Mouse (Mus musculus) layer of hippocampus, postnatal 25 days (tissue): ENCODE data around the gene Cacna1s. TPM values are rescaled to one million over a fixed set of nuclear protein-coding genes. Genes with fewer than 3 reads are reported as not detected.

Experiments
- DNase-seq, 2 experiments: peaks; one replicate each; pipeline ENCODE4 v3.0.0; 2022; ENCODE audit warnings: mixed read lengths in 2 of 2, low spot score in 1 of 2; ENCODE audit errors: extremely low spot score in 1 of 2
- total RNA-seq, 2 experiments: library from RNA; stranded (reverse); gene quantifications; 2 replicates each; pipeline ENCODE4 v1.2.3; 2021

Cacna1s gene
- total RNA-seq, 2 experiments from 2014 or later = 0.44 to 0.45 TPM

DNA sequence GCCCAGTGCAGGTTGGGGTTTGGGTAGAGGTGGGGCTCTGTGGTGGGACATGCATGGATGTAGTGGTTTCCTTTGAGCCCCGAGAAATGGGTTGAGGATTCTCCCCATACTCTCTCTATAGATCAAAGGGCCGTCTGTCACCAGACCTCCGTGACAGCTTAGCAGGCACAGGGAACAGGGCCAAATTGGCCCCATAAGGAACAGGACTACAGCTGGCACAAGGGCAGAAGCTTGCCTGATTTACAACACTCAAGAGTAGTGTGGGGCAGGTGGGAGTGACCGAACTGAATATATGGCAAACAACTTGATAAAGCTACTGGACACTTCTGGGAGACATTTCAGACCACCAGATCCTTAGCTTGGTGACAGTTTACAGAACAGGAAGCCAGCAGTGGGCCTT, 52.2 kb downstream of the Cacna1s start:
- no peak for DNase-seq

- no peak for DNase-seq
Observed at GRCm38 (mm10) chr1:136109464-136109863, 56.9 kb downstream of the Cacna1s start.

DNA sequence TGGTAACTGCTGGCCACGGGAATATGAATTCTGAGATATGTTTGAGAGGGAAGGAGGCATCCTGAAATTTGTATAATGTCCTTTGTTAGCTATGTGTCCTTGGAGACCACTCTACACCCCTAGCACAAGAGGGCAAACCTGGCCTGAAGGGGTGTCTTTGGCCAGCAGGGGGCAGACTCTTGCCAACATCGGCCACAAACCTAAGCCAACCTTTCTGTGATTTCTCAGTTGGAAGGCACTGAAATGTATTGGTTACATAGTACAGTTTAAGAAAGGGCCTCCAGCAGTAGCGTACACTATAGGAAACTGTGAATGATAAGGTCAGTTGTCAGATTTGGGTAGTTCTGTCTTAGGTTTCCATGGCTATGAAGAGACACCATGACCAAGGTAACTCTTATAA, 63.6 kb downstream of the Cacna1s start:
- DNase-seq = peak in 1 of 2 experiments; percentile 74

GRCm38 (mm10) chr1:136117069-136117468, 64.5 kb downstream of the Cacna1s start:
- no peak for DNase-seq

DNA sequence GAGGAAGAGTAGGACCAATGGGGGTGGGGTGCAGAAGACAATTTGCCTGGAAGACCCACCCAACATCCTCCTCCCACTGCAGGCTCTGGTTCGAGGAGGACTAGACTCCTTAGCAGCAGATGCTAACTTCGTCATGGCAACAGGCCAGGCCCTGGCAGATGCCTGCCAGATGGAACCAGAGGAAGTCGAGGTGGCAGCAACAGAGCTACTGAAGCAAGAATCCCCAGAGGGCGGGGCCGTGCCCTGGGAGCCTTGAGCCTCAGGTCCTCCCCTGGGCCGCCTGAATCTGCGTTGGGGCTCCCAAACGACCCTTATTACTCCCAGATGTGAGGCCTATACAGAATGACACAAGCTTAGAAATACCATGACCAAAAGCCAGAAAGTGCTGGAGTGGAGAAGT, 66.3 kb downstream of the Cacna1s start:
- peak in 1 of 2 experiments; percentile 63 for DNase-seq

GRCm38 (mm10) chr1:136119571-136120262, 67.2 kb downstream of the Cacna1s start:
- DNase-seq = no peak

GRCm38 (mm10) chr1:136120263-136120603, 67.7 kb downstream of the Cacna1s start:
- DNase-seq = no peak

GRCm38 (mm10) chr1:136120785-136121184, 68.2 kb downstream of the Cacna1s start:
- no peak for DNase-seq

DNA sequence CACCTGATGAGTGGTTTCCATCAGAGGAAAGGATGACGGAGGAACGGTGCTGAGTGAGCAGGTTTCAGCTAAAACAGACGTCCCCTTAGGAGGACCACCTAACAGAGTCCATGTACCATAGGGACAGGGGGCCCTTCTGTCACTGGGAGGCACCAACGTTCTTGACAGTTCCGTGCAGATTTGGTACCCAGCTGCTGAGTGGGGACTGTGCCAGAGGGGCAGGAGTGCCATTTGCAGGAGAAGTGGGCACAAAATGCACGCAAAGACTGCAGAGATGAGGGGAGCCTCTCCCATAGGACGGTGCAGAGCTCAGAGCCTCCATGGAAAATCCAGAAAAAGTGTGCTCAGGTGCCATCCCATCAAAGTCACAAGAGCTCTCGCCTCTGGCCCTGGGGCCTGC, 69.5 kb downstream of the Cacna1s start:
- DNase-seq = no peak

DNA sequence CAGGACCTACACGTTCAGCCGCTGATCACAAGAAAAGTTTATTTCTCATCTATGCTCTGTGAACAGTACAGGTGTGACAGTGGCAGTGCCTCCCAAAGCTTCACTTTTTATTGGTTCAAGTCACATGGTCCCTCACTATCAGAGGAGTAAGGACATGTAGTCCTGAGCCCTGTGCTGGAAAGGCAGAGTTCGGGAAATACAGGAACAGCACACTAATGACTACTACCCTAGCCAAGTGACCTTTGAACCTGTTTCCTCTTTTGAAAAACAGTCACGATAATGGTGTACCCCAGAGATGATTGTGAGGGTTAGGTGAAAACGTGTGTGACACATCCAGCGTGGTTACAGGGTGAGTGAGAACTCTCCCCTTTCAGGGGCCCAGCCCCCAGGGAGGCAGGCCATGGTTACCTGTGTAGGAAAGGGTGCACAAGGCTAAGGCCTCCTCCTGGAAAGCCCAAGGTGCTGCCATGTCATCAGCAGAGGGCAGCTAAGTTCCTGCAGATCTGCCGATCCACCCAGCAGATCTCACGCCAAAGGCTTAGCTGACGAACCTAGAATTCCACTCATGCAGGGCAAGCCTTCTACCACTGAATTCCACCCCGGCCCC, 73.7 kb downstream of the Cacna1s start:
- no peak for DNase-seq

DNA sequence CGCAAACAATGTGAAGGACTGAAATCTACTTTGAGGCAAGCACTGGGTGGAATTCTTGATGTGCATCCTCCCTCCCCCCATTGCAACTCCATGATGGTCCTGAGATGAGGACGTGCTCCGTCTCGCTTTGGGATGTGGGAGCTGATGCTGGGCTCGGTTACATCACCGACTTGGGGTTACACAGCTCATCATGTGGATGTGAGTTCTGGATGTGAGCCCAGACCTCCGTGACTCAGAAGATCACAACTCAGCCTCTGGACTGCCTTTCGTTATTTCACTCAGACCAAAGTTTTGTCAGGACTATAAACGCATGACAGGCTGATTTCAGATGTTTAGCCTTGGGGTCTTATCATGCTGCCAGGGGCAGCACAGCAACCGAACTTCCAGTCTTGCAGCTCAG, 74.3 kb downstream of the Cacna1s start:
- DNase-seq = no peak

DNA sequence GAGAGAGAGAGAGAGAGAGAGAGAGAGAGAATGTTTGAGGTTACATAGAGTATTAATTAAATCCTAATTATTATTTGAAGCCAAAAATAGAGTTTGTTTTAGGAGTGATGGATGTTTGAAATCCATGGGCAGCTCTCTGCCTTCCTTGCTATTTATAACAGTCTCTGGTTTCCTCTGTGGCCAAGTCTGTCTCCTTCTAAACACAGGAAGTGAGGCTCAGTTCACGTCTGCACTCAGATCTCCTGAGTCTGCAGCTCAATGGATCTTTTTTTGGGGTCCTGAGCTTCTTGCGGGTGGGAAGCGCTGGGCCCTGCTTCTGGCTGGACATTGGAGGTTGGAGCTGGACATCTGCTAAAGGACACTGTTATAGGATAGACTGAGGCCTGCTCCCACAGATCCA, 75.3 kb downstream of the Cacna1s start:
- DNase-seq = no peak

DNA sequence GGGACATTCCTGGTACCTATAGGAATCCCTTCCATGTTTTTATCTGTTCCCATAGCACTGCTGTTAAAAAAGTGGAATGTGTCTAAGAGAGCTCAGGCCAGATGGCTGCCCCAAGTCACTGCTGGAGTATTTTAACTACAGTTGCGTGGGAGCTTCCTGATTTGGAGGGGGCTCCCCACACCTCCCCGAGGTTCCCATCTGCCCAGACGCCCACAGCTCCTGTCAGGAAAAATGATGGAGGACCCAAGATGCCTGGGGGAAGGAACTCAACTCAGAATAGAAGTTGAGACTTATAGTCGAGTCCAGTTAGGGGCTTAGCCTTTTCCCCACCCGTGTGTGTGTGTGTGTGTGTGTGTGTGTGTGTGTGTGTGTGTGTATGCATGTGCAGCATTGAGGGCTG, 75.9 kb downstream of the Cacna1s start:
- DNase-seq = peak in 1 of 2 experiments; percentile 55

DNA sequence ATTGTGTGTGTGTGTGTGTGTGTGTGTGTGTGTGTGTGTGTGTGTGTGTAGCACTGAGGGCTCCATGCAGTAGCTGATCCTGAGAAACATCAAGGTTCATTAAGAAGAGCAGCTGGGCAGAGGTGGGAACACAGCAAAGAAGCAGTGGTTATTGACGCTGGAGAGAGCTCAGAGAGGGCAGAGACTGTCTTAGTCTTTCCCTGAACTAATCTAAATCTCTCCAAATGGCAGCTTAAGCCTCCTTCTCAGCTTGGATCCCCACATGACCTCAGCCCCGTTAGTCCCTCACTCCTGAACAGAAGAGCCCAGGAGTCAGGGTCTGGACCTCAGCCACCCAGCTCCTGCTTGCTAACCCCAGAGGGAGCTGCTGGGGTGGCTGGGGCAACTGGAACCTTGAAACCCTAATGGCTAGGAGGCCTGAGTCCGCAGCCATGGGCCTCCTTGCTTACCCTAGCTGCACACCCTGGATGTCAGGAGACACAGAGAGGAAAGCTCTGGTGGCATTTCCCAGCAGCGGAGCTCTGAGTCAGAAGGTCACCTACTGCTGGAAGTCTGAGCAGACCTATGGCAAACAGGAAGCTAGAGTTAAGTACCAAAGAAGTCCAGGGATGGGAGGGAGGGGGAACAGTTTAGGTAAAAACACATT, 76.5 kb downstream of the Cacna1s start:
- DNase-seq = no peak

DNA sequence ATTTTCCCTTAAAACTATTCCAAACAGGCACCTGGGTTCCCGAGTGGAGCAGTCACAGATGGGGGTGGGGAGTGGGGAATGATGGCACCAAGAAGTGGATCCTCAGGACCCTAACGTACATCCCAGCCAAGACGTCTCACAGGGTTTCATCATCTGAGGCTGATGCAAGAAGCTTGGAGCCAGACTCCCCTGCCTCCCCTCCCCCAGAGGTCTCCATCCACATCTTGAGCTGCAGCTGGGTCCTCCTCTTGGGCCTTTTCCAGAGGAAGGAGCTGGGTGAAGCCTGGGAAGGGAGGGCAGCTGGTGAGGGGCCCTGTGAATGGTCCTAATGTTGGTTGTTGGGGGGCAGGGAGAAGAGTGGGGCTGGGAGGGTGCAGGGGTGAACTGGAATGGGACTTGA, 77.6 kb downstream of the Cacna1s start:
- no peak for DNase-seq

GRCm38 (mm10) chr1:136130951-136131558, 78.5 kb downstream of the Cacna1s start, which contains the start of gene Kif21b:
Gene Kif21b, plus strand, starts transcription at chr1:136131389.
- peak; percentile 78 to 81 for DNase-seq

DNA sequence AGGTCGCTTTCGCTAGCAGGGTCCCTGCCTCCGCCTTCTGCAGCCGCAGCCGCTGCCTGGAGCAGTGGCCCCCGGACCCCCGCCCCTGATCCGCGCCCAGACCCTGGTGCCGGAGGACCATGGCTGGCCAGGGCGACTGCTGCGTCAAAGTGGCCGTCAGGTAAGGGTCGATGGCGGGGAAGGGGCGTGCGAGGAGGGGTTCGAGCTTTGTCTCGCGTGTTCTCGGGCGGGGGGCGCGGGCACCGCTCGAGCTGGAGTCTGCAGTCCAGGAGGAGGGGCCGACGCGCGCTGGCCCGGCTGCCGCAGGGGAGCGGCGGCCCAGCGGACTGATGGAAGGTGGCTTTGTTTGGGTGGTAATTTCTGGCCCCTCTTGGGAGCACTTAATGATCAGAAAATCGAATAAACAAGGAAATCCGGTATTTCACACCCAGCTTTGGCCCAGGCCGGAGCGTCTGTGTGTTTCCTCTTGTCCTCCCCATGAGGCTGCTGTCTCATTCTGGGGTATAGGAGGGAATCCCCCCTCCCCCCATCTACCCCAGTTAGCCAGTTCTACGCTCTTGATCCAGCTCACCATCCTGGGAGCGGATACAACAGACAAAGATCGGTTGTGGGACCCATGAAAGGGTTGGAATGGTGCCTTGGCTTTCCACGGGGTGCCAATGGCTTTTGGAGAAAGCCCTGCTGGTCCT, 79.2 kb downstream of the Cacna1s start:
- DNase-seq = no peak

- no peak for DNase-seq
Observed at GRCm38 (mm10) chr1:136132386-136133201, 80.0 kb downstream of the Cacna1s start.

- DNase-seq = no peak
Observed at GRCm38 (mm10) chr1:136133570-136134240, 81.2 kb downstream of the Cacna1s start.
